In genomic region chr9:53325363-53326090, GRCm38 (mm10) we compare ENCODE assay signal across 16 mouse cellular contexts. TPM values are rescaled to one million over a fixed set of nuclear protein-coding genes. Genes with fewer than 3 reads are reported as not detected.
DNase-seq lines count a peak whose midpoint lies in the region; ATAC-seq lines count a peak whose summit lies in the region.
"Had no signal": no experiment of that assay in that cellular context is flagged by ENCODE, and none has a peak within 500 bp of the region (broad histone marks: within the 10 kb centered on the region; RNA-seq: fewer than 3 reads in every experiment).

No protein-coding gene starts in this region.

- no peaks in the 10 kb centered on the region for H3K36me3 ChIP-seq in embryonic facial prominence, embryonic 11.5 days (replicated peaks; ENCODE audit: control insufficient read depth, insufficient read depth, low read depth, low read length)
- no peaks in the 10 kb centered on the region for H3K36me3 ChIP-seq in embryonic facial prominence, embryonic 10.5 days (replicated peaks)
- H3K36me3 ChIP-seq: hindbrain, embryonic 13.5 days; liver, embryonic 13.5 days; midbrain, embryonic 12.5 days; neural tube, embryonic 15.5 days had no signal

- H3K9me3 ChIP-seq in embryonic facial prominence, embryonic 11.5 days (replicated peaks; ENCODE audit: control insufficient read depth, low read length): no peaks in the 10 kb centered on the region
- no peaks in the 10 kb centered on the region for H3K9me3 ChIP-seq in embryonic facial prominence, embryonic 10.5 days
- H3K9me3 ChIP-seq: hindbrain, embryonic 13.5 days; liver, embryonic 13.5 days; midbrain, embryonic 12.5 days; neural tube, embryonic 15.5 days had no signal

- no peaks in the 10 kb centered on the region for H3K27me3 ChIP-seq in embryonic facial prominence, embryonic 11.5 days (ENCODE audit: control insufficient read depth, insufficient read depth, low read length)
- H3K27me3 ChIP-seq in embryonic facial prominence, embryonic 10.5 days (replicated peaks; ENCODE audit: low read depth, poor library complexity, severe bottlenecking): no peaks in the 10 kb centered on the region
- H3K27me3 ChIP-seq: hindbrain, embryonic 13.5 days; liver, embryonic 13.5 days; midbrain, embryonic 12.5 days; neural tube, embryonic 15.5 days had no signal

- H3K4me2 ChIP-seq in embryonic facial prominence, embryonic 11.5 days (ENCODE audit: low read depth, low read length): no peak overlapping the region
- H3K4me2 ChIP-seq: hindbrain, embryonic 13.5 days; liver, embryonic 13.5 days; midbrain, embryonic 12.5 days; neural tube, embryonic 15.5 days had no signal

- H3K4me3 ChIP-seq in embryonic facial prominence, embryonic 11.5 days (ENCODE audit: low read depth, low read length): no peak overlapping the region
- H3K4me3 ChIP-seq in embryonic facial prominence, embryonic 10.5 days: no peak overlapping the region
- H3K4me3 ChIP-seq: heart, adult 2 months; hindbrain, embryonic 13.5 days; liver, embryonic 13.5 days; midbrain, embryonic 12.5 days; neural tube, embryonic 15.5 days had no signal

- H3K9ac ChIP-seq in embryonic facial prominence, embryonic 11.5 days (replicated peaks; ENCODE audit: low read length): no peak overlapping the region
- H3K9ac ChIP-seq: hindbrain, embryonic 13.5 days; liver, embryonic 13.5 days; midbrain, embryonic 12.5 days; neural tube, embryonic 15.5 days had no signal

- ATAC-seq in embryonic facial prominence, embryonic 11.5 days (replicated peaks; ENCODE audit: insufficient number of reproducible peaks, low FRiP score, low TSS enrichment, low read depth): no peak
- ATAC-seq in inflammation-experienced regulatory T-cells, adult 6 months: no peak
- ATAC-seq: forebrain, embryonic 16.5 days had no signal

- H3K4me1 ChIP-seq in embryonic facial prominence, embryonic 11.5 days (ENCODE audit: control insufficient read depth, insufficient read depth, low read length): no peaks in the 10 kb centered on the region
- H3K4me1 ChIP-seq in embryonic facial prominence, embryonic 10.5 days: peaks cover 13% of the 10 kb centered on the region
- H3K4me1 ChIP-seq: liver, embryonic 13.5 days; neural tube, embryonic 15.5 days had no signal

- 51% methylated on average over 4 of the region's 4 CpGs for WGBS in embryonic facial prominence, embryonic 11.5 days
- 61% methylated on average over 4 of the region's 4 CpGs for WGBS in embryonic facial prominence, embryonic 10.5 days

- DNase-seq in embryonic facial prominence, embryonic 11.5 days (ENCODE audit: low spot score): peak; percentile 41
- no peak for DNase-seq in embryonic facial prominence, embryonic 10.5 days (ENCODE audit: low spot score)
- peak; percentile 53 for DNase-seq in R1 (ENCODE audit: low read depth, low spot score)
- peak; percentile 62 for DNase-seq in kidney, postnatal 14 days
- DNase-seq in lung, postnatal 25 days (ENCODE audit: low spot score): peak; percentile 73
- no peak for DNase-seq in thymus, adult 18-20 months
- DNase-seq in urinary bladder, postnatal 4 days (ENCODE audit: low spot score in 2 of 2): no peak
- DNase-seq: adrenal gland, adult 8-10 months; heart, adult 2 months; liver, embryonic 13.5 days had no signal

- H3K27ac ChIP-seq in embryonic facial prominence, embryonic 11.5 days (replicated peaks; ENCODE audit: low read depth, low read length): no peak overlapping the region
- H3K27ac ChIP-seq in embryonic facial prominence, embryonic 10.5 days (replicated peaks): no peak overlapping the region
- H3K27ac ChIP-seq: heart, adult 2 months; hindbrain, embryonic 13.5 days; liver, embryonic 13.5 days; midbrain, embryonic 12.5 days; neural tube, embryonic 15.5 days had no signal

RNA-seq across cellular contexts. Expression of gene Exph5, which starts 24.1 kb away (rescaled TPM):
- 0.85 and 0.98 TPM in 2 replicates for polyA plus RNA-seq in embryonic facial prominence, embryonic 11.5 days (2014; fragmentation: Nextera tagmentation; extraction: Ambion mirVana)
- polyA plus RNA-seq in embryonic facial prominence, embryonic 10.5 days (2016; fragmentation: Nextera tagmentation; extraction: Ambion mirVana): 1.7 TPM in 2 replicates
- polyA plus RNA-seq in inflammation-experienced regulatory T-cells, adult 6 months (2017; shearing (Covaris generic)): under 1 TPM; 0.39 to 0.95 (median 0.84) TPM
- polyA plus RNA-seq: C2C12 had no signal

RNA-seq across cellular contexts. Expression of gene Kdelc2, which starts 58.3 kb away (rescaled TPM):
- polyA plus RNA-seq in embryonic facial prominence, embryonic 11.5 days (2014; fragmentation: Nextera tagmentation; extraction: Ambion mirVana): 13.9 and 14.8 TPM in 2 replicates
- 9.7 and 10.3 TPM in 2 replicates for polyA plus RNA-seq in embryonic facial prominence, embryonic 10.5 days (2016; fragmentation: Nextera tagmentation; extraction: Ambion mirVana)
- 1 to 10 TPM; 1.6 to 2.2 (median 2.1) TPM for polyA plus RNA-seq in inflammation-experienced regulatory T-cells, adult 6 months (2017; shearing (Covaris generic))

Comparison
In these comparisons a context has a peak if more than half of its experiments do, and no peak if none do; other contexts are left out.
1. DNase-seq: peak in embryonic facial prominence, embryonic 11.5 days (single experiment), R1 (single experiment), kidney, postnatal 14 days (single experiment) and lung, postnatal 25 days (single experiment); none in embryonic facial prominence, embryonic 10.5 days (single experiment), thymus, adult 18-20 months (0 of 2) and urinary bladder, postnatal 4 days (0 of 2).